Mouse (Mus musculus): Measurements from ENCODE around the gene Psmd7. TPM values are rescaled to one million over a fixed set of nuclear protein-coding genes. Genes with fewer than 3 reads are reported as not detected.

The Psmd7 gene
- polyA plus RNA-seq, 2 experiments from 2014 or later, result 113 to 143 TPM

DNA sequence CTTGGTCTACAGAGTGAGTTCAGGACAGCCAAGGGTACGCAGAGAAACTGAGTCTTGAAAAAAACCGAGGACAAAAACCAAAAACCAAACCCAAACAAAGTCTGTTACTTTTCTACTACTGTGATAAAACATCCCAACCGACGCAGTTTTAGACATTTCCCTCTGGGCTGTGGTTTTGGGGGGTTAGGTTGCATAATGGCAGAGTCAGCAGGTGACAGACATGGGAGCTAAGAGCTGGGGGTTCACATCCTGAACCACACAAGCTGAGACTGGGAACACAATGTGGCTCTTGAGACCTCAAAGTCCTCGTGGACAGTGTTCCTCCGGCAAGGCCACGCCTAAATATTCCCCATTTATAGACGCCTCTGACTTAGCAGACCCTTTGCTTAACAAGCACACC lies 10.1 kb downstream of the Psmd7 start:
- ATAC-seq, result no peak

DNA sequence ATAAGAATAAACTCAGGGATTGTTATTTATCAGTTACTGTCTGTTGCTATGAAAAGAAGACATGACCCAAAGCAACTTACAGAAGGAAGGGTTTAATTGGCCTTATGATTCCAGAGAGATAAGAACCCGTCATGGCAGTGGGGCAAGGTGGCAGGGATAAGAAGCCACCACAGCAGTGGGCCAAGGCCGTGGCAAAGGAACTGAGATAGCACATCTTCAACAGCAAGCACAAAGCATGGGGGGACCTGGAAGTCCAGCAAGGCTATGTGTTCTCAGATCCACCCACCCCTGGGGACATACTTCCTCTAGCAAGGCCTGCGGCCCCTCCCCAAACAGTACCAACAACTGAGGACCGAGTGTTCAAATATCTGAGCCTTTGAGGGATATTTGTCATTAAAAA lies 10.6 kb downstream of the Psmd7 start:
- no peak for ATAC-seq

DNA sequence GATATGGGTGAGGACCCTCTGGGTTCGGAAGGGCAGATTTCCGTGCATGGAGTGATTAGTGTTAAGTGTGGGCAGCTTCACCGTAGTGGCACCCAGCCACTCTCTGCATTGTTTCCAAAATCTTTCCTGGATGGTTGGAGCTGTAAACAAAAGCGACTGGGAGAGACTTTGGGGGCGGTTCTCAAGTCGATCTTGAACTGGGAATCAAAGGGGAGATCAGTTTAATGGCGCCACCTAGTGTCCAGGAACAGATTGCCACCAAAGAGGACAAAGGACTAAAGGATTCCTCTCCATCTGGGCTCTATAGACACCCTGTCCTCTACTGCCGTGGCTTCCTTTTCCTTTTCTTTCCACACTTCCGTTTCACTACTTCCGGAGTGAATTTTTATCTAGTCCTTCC lies 11.6 kb downstream of the Psmd7 start:
- peak; percentile 45 for ATAC-seq

DNA sequence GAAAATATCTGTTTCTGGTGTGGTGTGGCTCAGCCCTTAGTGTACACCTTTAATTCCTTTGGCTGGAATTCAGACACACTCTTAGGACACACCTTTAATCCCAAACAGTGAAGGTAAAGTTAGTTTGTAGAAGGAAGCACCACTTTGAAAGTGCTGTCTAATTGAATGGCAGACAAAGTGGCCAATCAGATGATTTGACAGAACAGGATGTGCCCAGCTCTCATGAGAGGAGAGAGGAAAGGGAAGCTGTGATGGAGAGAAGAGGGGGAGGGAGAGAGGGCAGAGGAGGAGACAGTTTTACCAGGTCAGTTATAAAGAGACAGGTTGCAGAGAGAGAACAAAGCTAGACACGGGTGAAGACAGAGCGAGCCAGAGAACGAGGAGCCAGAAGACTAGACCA lies 13.5 kb downstream of the Psmd7 start:
- no peak for ATAC-seq

DNA sequence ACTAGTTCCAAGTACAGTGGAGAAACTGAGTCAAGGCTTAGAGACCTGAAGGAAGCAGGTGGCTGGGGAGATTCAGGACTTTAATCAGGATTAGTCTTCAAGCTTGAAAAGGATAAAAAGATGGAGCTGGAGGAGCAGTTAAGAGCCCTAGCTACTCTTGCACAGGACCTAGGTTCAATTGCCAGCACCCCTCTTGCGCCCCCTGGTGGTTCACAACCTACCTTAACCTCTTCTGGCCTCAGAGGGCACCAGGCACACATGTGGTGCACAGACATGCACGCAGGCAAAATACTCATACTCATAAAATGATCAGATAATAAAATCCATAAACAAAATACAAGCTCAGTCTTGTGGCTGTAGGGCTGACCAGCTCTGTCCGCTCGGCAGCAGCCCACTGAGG lies 15.8 kb downstream of the Psmd7 start:
- peak; percentile 75 for ATAC-seq

DNA sequence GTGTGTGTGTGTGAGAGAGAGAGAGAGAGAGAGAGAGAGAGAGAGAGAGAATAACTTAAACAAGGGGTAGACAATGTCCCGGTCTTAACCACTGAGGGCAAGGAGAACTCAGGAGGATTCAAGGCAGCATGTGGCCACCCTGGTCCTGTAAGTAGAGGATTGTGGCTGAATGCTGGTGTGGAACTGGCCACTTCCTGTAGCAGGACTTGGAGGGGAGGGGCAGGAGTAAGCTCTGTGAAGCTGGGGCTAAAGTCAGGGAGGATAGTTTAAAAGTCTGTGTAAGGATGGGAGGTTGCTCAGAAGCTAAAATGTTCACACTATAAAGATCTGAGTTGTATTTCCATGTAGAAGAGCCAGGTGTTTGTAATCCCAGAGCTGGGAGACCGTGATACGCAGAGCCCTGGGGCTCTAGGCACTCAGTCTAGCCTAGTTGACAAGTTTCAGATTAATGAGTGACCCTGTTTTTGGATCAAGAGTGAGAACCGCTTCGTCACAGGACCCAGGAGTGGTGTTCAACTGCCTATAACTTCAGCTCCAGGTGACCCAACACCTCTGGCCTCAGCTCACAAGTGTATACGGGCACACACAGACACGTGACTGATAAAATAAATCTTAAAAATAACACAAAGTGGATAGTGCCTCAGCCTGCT lies 16.7 kb downstream of the Psmd7 start:
- ATAC-seq, result no peak

DNA sequence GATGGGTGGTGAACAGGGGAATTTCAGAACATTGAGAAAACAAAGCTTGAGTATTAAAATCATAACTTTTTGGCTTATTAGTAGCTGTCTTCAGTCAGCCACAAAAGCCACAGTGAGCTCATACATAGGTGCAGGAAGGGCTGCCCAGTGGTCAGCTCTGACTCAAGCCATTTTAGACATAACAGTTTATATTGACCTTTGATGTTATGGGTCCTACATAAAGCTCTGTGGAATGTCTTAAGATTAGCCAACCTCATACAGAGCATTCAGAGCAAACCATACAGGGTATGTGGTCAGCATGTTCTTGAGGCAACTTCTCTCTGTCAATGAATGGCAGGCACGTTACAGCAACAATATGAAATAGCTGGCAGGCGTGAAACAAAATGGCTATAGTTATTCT lies 17.2 kb downstream of the Psmd7 start:
- ATAC-seq, result no peak

DNA sequence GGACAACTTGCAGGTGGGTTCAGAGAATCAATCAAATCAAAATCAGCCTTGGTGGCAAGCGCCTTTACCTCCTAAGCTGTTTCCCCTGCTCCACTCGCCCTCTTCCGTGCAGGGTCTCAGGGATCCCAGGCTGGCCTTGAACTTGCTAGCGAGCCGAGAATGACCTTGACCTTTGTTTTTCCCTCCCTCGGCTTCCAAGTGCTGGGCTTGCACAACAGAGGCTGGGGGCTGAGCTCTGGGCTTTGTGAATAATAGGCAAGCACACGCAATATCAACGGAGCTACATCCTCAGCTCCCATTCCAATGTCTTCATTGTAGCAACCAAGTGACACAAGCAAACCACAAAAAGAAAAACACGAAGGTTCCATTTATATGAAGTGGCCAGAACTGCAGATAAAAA lies 26.1 kb downstream of the Psmd7 start:
- no peak for ATAC-seq

DNA sequence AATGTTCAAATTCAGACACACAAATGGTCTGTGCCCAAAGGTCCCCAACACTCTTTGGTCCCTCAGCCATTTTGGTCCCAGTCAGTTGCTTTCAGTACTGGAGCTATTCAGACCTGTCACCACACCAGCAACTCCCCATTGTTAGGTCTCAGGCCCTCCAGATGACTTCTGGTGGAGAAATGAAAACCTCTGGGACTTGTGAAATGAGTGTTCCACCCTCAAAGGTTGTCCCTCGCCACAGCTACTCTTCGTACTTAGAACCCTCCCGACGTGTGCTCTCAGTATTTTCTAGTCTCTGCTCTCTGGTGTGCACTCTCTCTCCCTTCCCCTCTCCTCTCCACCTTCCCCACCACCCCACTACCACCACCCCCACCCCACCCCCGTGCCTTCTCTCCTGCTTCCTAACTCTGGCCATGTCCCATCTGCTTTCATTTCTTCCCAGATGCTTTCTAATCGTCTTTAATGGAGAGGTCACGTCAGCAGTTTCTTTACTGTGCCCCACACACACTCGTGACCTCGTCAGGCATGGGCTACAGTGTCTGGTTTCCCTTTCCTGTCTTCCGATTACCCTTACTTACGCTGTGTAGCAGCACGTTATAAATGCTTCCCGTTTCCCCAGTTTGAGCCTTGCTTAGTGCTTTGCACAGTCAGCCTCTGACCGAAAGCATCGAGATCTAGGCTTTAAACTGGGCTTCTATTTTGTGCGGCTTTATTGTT lies 27.3 kb downstream of the Psmd7 start:
- ATAC-seq, result peak; percentile 71

DNA sequence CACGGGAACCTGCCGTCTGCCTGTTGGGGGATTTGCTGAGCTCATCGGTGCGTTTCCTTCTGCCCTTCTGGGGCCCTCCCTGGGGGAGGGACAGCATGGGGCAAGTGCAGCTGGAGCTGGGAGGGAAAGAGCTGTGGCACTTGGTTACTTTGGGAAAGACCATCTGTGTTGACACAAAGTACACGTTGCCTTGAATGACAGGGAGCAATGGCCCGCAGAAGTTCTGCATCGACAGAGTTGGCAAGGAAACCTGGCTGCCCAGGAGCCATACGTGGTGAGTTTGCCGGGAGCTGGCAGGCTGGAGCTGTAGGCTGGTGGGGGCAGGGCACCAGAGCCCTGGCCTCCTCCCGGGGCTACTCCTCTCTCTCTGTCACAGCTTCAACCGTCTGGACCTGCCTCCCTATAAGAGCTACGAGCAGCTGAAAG lies 31.7 kb downstream of the Psmd7 start:
- no peak for ATAC-seq

DNA sequence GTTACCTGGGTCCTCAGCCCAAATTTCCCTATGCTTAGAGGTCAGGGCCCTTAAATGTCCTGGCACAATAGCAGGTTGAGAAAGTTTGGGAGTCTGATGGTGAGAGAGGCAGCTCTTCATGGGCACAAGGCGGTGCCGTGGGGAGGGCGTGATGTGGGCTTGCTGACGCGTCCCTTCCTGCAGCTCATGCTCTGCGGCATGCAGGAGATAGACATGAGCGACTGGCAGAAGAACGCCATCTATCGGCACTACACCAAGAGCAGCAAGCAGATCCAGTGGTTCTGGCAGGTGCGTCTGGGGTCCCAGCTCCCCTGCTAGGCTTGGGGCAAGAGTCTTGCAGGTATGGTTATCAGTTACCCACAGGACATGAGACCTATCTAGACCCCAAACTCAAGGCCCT lies 33.0 kb downstream of the Psmd7 start:
- ATAC-seq, result no peak

DNA sequence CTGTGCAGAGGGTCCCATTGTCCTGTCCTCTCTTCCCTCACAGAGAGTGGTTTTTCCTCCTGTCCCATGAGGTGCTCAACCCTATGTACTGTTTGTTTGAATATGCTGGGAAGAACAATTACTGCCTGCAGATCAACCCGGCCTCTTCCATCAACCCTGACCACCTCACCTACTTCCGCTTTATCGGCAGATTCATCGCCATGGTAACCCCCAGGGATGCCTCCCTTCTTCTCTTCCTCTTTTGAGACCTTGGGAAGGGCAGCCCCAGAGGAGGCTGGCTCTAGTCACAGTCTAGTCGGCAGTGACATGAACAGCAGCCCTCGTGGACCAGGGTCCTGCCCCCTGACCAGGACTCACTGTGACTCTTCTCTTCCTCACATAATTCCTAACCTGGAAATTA lies 36.0 kb downstream of the Psmd7 start:
- ATAC-seq, result no peak

DNA sequence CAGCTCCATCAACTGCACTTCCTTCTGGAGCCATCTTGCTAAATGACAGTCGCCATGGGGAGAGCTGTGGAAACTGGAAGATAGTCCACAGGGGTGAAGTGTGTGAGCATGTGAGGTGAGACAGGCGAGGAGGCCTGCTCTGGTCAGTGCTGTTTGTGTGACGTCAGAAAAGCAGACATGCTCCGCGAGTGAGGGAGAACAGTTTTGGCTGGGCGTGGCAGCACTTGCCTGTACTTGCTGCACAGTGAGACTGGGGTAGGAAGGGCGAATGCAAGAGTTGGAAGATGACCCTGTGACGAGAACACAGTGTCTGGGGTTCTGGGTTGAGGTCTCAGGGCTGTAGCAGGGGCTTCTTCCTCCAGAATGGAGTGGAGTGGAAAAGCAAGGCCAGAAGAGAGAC lies 41.4 kb downstream of the Psmd7 start:
- ATAC-seq, result no peak

DNA sequence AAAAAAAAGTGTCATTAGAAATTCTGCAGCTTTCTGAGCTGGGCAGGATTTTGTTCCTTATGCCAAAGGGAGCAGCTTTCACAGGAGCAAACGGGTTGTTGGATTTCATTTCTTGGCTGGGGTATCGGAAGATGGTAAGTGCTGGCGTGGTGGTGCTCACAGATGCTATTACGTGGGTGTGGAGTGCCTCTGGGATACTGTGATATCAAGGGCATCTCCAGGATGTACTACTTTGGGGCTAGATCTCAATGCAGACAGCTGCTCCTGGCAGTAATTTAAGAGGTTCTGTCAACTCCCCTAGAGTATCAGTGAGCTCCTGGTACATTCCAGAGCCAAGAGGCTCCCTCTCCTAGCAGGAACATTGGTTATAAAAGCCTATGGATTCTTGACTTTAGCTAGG lies 42.1 kb downstream of the Psmd7 start:
- ATAC-seq, result no peak

DNA sequence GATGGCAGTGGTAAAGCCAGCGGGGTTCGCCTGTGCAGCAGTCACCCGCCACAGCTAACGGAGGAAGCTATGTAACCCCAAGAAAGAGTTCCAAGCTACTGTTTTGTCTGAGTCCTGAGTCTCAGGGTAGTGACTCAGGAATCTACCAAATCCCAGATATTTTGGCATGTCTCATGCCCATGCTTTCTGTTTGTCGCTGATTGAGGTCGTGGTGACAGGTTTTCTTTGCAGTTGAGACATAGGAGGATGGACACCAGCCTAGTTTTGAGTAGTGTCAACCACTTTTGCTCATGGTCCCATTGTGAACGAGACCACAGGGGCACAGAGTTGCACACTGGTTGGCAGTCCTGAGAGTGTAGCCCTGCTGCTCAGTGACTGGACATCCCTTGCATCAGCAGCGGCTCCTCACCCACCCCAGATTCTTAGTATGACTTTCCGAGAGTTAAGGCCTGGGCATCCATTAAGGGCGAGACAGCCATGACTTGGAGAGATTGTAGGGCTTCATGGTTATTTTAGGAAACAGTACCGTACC lies 42.6 kb downstream of the Psmd7 start:
- no peak for ATAC-seq

DNA sequence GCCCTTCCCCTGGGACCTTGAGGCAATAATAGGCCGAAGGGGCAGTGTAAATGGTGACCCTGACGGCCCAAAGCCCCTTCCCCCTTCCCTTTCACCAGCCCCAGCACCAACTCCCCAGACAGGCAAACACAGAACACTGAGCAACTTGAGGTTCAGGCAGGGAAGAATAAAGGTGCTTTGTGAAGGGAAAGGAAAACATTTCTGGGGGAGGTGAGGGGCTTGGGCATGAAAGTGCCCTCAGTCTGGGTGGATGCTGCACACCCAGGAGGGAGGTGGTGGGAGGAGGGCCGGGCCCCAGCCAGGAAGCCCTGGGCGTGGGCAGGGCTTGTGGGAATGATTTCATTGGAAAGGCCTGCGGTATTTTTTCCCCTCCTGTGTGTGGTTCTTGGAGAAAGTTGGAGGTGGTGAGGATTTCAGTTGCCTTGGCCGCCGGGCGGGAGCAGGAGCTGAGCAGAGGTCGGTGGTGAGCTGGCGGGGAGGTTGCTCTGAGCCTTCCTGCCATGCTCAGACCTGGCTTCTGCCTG lies 43.6 kb downstream of the Psmd7 start:
- no peak for ATAC-seq

DNA sequence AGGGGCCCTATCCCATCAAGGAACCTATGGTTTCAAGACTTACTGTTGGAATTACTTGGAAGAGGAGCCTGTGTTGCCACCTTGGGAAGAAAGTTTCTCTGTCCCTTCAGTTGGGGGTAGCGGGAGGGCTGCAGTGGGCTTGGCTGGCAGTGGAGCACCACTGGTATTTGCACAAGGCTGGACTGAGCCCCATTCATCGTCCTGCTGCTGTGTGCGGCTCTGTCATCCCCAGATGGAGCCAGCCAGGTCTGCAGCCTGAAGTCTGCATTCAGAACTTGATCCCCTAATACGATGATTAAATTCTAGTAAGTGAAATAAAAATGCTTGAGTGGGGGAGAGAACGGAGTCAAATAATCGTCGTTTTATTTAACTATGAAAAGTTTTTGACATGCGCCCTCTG lies 44.1 kb downstream of the Psmd7 start:
- ATAC-seq, result no peak

DNA sequence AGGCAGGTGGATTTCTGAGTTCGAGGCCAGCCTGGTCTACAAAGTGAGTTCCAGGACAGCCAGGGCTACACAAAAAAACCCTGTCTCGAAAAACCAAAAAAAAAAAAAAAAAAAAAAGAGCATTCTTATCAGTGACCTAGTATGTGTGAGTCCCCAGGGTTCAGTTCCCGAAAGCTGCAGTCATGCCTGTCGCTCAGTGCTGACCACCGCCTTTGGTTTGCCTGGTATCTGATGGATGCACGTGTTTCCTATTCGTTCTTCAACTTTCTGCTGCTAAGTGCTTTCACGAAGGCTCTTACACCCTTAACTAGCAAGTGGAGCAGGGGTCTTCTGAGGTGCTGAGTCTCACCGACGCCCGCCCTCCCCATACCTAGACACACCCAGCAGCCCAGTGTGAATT lies 44.5 kb downstream of the Psmd7 start:
- no peak for ATAC-seq

DNA sequence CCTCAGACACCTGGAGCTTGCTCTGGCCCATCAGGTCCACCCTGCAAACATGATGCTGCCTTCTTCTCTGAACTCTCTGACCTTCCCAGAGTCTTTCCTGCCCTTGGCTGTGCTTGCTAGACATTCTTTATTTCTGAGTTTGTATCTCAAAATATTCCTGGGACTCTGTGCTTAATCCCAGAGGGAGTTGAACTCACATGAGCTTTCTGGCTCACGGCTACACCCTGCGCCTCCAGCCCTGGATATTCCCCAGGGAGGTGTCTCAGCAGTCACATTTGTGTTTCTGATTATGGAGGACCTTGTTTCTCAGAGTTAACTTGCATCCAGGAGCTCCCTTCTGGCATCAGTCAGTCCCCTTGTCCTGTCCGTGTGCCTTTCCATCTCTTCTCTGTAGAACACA lies 46.1 kb downstream of the Psmd7 start:
- no peak for ATAC-seq

DNA sequence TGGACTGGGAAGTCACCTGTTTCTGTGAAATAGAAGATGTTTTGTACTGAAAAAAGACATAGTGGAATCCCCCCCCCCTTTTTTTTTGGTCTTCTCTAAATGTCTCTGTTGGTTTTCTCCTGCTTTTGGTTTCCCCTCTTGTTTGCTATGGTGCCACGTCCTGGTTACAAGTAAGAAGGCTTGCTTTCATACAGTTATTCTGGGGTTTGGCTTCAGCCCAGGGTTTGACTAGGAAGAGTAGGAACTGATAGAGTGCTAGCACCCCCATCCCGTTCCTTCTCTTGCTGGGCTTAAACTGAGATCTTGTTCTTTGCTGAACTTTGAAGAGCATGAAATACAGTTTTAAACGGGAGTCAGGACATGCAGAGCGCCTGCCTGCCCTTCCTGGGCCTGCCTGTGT lies 46.9 kb downstream of the Psmd7 start:
- ATAC-seq, result no peak

DNA sequence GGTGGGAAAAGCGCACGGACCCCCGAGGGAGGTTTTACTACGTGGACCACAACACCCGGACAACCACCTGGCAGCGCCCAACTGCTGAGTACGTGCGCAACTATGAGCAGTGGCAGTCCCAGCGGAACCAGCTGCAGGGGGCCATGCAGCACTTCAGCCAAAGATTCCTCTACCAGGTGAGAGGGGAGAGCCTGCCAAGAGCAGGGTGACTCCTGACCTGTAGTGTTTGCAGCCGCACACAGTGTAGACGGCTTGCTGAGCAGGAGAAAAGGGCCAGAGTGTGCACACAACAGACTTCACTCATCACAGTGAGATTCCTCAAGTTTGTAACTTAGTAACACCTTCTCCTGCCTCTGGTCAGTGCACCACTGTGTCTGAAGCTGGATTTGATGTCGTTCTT lies 47.6 kb downstream of the Psmd7 start:
- no peak for ATAC-seq

DNA sequence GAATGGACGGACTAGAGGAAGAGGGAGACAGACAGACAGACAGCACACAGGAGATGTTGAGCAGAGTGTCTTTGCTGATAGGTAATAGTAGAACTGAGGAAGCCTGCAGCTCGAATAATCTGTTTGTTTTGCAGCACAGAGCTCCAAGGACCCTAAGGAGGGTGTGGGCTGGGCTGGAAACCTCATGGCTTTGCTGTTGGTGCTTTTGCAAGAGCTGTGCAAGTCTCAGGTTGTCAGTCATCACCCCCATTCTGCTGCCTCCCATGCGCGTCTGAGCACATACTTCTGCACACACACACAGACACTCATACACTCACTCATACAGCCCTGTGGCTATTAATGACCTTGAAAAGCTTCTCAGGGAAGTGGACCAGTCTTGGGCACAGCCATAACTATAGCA lies 50.8 kb downstream of the Psmd7 start:
- ATAC-seq, result no peak
